Mouse (Mus musculus) urinary bladder, adult 18-20 months (tissue): ENCODE results near the gene Stard10.
A peak's percentile ranks its signal among the peaks of the same experiment; 100 is the strongest.

Experiments
- DNase-seq, 2 experiments: peaks; one replicate each; pipeline ENCODE4 v3.0.0; 2022; ENCODE audit warnings: low spot score in 2 of 2, mixed read lengths in 2 of 2

Stard10 gene

DNA sequence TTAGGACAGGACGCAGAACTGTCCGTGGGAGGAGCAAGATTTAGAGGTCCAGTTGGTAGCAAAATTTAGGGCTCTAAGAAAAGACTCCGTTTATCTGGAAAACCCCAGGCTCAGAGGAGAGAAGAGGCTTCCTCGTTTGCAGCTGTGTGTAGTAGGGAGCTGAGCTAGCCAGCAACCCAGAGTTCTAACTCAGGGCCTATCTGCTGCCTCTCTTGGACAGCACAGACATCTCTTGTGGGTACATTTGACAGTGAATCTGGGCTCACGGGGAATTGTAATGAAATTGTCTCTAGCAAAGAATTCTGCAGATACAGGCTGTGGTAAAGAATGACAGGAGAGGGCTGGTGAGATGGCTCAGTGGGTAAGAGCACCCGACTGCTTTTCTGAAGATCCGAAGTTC is 14.2 kb upstream of the Stard10 start:
- DNase-seq = no peak

DNA sequence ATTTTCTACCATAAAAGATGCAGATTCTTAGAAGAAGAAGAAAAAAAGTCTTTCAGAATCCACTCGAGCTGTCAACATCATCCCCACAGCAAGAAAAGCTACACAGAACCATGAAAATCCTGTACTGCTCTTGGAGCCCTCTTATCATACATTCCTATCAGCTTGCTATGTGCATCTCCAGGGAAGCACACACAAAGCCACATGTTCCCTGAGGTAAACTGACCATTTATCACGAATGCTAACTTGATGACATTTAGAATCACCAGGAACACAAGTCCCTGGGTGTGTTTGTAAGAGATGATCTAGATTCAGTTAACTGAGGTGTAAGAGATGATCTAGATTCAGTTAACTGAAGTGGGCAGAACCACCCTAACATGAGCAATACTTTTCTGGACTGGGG is 10.0 kb upstream of the Stard10 start:
- no peak for DNase-seq

DNA sequence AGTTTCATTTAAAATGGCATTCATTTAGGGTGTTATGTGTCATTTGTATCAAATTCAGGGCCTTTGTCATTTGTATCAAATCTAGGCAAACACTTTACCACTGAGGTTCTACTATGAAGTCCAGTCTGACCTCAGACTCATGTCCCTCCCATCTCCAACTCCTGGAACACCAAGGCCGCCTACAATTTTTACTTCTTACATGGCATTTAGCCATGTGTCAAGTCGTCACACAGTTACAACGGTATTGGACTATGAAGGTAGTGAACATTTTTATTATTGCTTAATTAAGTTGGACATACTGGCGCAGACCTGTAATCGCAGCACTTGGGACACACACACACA is 6.9 kb upstream of the Stard10 start:
- no peak for DNase-seq

DNA sequence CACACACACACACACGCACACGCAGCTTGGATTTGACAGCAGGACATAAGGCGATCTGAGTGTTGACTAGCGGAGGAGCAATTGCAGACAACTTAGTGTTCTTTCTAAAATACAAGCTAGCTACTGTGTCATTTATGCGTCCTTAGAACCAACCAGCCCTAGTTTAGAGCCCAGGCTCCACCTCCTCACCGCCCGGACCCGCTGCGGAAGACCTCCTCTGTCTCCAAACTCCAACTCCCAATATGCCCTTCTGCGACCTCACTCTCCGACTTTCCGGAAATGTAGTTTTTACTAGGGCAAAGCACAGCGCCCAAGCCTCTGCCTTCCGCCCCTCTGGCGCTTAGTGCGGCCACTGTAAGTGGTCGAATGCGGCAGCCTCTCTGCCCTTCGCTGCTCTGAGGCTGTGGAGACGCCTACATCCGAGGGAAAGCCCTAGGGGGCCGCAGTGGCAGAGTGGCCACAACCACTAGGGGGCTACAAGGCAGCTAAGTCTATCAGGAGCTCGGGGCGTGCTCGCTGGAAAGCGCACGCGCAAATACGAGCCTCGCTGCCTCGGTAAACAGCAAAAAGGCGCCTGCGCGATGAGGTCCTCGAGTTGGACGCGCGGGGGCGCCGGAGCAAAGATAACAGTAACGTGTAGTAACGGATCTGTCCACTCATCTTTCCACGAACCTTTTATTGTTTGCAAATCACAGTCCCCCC is 6.4 kb upstream of the Stard10 start:
- peak; percentile 95 for DNase-seq

DNA sequence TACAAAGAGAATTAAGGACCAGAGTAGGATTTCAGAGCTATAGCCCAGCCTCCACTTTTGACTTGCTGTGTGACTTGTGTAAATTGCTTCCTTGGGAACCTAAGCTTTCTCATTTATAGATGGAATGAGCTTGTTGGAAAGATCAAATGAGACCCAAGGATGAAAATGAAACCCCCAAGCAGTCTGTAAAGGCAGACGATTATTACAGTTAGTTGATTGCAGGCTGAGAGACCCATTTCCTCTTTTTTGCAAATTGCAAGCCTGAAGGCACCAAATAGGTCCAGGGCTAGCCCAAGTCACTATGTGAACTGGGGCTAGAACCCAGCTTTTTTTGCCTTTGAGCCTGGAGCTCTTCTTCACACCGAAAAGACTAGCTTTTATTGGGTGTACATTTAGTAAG is 5.8 kb upstream of the Stard10 start:
- no peak for DNase-seq

DNA sequence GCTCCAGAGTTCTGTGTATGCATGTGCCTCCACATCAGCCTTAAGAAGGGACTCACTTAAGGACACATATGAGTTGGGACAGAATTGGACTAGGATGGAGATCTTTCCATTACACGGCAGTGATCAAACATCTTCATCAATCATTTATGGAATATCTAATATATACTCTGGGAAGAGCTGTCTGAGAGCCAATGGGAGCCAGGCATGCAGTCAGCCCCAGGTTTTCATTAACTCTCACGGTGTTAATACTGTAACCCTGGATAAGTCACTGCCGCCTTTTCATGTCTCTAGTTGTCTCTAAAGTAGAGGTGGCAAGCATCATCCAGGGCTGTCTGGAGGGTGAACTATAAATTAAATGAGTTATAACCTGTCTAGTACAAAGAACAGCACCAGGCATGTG is 3.9 kb upstream of the Stard10 start:
- DNase-seq = no peak

DNA sequence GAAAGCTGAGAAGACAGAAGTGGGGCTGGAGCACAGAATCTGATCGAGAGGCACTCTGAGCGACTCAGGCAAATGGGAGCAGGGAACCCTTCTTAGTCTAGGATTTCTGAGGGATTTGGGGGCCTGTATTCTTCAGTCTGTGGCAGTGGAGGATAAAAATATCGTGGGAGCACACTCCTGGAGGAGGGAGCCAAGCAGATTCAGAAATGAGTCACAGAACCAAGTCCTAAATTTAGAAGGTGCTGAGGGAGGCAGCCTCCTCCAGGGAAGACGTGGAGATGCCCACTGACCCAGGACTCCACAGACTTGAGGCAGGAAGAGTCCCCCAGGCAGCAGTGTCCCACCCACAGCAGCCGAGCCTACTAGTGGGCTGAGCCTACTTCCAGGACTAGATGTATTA is 2.5 kb upstream of the Stard10 start:
- no peak for DNase-seq

DNA sequence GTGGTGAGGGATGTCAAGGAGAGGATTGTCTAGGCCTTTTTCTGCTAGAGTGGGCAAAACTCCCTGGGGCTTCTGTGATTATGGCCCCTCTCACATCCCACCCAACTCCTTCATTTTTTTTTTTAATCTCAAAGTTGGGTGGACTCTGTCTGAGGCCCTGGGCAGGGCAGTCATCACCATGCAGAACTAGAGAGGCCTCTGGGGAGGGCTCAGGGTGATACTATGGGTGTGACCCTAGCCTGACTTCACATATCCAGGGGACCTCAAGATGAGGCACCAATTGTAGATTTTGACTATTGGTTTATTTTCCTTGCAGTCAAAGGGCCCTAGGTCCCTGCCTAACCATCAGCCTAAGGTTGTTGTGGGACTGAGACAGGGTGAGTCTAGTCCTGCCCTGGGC is 1.2 kb upstream of the Stard10 start:
- no peak for DNase-seq

DNA sequence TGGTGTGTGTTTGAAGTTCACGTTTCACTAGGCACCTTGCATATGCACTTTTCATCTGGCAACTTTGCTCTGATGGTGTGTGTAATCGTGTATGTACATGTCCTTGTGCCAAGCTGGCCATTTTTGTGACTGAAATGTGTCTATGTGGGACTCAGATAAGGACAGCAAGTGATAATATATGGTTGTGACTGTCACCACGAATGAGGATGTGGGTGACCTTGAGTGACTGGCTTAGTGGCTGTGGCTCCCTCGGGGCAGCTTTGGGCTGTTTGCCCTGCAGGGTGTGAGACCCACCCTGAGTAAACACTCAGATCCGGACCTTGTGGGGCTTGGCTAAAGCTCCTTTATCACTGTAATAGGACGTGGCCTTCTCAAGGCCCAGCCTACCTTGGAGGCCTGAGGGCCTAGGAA is 290 bp upstream of the Stard10 start:
- peak in 1 of 2 experiments; percentile 37 for DNase-seq

DNA sequence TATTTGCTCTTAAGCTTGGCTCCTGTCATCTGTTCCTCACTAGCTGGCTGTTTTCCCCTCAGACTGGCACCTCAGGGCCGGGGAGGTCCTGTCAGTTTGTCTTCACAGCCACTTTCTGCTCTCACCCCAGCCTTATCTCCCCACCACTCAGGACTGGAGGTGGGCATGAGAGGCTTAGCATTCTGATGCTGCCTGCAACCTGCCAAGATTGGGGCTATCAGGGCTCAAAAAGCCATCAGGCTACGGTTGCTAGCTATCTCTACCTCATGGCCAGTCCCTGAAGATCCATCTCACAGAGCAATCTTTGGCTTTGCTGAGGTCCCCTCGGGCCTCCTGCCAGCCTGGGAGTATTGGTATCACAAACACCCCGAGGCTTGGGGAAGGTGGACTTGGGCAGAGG is 2.0 kb downstream of the Stard10 start:
- DNase-seq = no peak

DNA sequence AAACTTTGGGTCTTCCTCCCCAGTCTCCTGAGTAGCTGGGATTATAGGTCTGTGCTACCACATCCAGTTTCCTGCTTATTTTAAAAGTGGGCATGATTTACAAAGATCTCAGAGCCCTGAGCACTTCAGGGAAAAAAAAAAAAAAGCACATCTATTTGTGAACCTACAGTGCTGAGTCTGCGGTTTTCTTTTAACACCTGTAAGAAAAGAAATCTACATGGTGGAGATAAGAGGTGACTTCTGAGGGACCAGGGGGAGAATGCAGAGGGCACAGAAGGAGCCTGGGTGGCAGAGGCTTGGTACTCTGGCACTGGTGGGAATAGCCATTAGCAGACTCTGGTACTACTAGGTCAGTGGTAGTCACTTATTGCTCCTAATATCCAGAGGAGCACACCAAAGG is 2.9 kb downstream of the Stard10 start:
- no peak for DNase-seq

DNA sequence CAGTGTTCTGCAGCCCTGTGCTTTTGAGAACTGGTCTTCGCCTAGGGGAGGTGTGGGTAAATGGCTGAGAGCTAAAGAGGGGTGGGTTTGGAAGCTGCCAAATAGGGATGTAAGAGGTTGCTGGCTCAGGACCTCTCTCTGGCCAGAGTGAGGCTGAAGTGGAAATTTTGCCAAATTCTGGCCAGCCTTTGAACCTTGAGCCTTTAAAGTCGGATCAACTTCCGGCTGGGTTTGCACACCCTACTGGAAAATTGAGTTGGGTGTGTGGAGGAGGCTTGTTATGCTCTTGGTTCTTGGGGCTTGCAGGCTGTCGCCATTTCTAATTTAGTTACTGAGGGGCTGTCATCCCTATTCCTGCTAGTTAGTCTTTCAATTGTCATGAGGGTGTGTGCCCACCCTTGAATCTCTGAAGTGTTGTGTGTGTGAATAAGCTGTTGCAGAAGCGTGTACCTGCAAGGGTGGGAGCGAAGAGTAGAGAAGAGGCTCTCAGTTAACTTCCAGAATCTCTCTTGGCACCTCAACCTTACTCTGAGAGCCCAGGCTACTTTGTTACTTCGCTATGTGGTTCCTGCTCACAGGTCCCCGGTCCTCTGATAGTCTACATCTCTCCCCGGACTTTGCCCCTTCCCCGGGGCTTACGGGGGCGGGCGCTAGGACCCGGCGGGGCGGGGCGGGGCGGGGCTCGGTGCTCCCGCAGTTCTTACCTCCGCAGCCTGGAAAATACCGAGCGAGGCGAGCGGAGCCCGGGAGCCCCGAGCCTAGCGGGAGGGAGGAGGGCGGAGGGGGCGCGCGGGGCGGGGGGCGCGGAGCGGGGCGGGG is 3.7 kb downstream of the Stard10 start:
- DNase-seq = peak in 1 of 2 experiments; percentile 31

DNA sequence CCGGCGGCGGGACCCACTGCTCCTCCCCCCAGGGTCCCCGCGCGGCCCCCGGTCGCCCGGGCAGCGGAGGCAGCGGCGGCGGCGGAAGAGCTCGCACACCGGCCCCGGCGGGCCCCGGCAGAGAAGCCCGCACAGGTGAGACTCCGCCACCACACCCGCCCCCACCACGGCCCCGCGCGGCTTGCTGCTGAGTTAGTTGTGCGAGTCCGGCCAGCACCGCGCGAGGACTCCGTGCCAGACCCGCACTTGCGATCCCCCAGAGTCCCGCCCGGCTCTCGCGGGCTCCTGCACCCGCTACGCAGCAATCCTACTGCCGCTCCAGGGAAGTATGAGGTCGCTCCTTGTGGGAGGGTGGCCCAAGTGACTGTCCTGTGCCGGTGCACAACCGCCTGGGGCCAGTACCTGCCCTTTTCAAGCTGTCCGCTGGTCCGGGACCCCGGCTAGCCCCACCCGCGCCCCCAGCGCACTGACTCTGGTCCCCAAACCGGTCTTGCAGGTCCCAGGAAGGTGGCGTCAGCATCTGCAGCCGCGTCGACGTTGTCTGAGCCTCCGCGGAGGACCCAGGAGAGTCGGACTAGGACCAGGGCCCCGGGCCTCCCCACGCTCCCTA is 4.4 kb downstream of the Stard10 start:
- DNase-seq = peak; percentile 61 to 79

DNA sequence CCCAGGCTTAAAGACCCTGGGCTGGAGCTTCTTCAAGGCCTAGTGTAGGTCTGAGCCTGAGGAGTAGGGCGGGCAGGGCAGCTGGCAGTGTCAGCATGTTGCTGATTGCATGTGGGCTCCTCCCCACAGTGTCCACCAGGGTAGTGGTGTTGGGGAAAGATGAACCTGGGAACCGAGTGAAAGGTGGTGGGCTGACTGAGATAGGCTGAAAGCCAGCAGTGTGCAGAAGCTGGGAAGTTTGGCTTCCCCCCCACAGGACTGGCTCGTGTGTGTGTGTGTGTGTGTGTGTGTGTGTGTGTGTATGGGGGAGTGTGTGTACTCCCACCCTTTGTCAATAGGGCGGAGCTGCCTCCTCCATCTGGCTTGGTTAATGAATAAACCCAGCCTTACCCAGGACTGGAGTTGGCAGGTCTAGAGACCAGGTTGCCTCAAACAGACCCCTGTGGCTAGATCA is 6.3 kb downstream of the Stard10 start:
- DNase-seq = peak; percentile 26 to 33

DNA sequence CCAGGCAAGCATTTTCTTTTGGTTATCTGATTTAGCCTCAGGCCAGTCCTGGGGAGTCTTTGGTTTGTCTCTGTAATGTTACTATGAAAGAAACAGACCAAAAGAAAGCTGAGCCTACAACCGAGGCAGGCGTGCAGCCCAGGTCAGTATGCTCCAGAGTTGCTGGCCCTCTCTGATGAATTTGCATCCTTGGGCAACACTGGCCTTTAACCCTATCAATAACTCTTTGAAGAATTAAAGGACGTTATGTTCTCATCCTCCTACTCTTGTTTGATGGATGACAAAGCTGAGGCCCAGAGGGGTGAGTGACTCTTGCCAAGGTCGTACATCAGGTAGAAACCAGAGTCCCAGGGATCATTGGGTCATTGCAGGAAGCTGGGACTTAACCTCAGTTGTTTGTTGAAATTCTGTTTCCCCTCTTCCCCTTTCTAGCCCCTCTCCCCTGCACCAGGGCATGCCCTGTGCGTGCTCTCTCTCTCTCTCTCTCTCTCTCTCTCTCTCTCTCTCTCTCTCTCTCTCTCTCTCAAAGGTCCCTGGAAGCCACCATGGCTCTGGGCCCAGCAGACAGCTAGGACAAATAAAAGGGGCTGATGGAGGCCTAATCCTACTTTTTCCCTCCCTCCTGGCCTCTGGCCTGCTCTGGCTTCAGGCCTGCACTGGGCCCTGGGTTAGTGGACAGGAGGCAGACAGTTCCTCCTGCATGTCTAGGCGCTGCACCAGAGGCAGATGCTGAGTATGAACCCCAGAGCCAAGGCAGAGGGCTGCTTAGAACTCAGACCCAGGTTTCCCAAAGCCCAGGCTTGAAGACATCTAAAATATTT is 7.5 kb downstream of the Stard10 start:
- DNase-seq = no peak

DNA sequence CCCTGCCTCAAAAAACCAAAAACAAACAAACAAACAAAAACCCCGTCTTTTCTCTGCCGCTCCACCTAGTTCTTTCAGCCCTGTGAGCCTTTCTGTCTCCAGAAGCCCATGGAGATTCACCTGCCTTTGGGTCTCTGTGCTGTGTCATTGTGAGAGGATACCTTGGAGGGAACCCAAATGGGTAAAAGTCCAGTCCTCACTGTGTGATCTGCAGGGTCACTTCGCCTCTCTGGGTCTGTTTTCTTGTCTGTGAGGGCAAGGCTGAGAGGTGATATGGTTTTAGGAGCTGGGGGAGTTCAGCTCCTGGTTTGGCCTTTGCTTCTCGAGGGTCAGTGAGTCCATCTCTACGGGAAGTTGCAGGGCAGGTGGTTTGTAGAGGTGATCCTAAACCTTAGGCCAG is 9.1 kb downstream of the Stard10 start:
- no peak for DNase-seq

DNA sequence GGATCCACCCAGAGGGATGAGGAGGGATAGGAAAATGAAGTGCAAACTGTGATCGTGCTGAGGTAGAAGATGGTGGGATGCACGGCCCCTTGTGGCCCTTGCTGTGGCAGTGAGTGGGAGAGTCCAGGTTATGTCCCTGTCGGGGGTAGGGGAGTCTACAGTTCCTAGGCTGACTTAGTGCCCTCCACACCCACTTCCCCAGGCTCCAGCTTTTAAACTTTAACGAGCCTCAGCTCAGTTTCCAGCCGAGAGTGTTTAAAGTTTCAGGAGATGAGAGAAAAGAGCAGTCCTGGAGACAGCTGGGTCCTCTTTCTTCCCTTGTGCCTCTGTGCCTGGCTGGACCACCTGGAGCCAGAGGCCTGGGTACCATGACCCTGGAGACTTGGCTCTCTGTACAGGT is 10.4 kb downstream of the Stard10 start:
- DNase-seq = no peak

DNA sequence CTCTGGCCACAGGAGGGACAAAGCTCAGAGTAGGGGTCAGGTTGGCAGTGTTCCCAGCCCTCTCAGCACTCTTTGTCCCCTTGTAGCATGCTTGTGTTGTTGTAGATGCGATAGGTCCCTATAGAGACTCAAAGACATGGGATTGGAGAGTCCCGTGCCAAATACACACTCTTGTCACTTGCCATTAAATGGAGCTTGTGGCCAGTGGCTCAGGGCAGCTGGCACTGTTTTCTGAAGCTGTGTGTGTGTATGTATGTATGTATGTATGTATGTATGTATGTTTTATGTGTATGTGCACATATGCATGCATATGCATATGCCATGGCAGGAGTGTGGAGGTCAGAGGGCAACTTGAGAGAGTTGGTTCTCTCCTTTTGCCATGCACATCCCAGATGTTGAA is 10.9 kb downstream of the Stard10 start:
- DNase-seq = no peak

DNA sequence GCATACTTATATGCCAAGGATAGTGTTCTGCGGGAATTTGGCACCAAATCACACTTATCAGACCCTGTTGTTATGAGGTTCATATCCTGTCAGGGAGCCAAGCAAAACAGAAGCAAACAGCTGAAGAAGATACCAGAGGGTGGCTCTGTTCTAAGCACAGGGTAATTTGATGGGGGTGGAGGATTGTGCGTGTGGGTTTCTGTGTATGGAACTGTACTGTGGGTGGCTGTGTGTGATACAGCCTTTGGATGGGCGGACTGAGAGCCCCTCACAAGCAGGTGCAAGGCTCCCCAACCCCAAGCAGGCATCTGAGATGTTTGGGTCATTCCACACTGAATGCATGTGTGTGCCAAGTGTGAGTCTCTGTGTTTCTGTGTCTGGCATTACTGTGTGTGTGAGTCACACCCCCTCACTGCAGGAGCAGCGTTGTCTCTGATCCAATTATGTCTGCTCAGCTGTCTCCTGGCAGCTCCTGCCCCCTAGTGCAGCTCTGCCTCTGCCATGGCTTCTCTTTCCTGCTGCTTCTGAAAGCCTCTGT is 11.8 kb downstream of the Stard10 start:
- DNase-seq = no peak

DNA sequence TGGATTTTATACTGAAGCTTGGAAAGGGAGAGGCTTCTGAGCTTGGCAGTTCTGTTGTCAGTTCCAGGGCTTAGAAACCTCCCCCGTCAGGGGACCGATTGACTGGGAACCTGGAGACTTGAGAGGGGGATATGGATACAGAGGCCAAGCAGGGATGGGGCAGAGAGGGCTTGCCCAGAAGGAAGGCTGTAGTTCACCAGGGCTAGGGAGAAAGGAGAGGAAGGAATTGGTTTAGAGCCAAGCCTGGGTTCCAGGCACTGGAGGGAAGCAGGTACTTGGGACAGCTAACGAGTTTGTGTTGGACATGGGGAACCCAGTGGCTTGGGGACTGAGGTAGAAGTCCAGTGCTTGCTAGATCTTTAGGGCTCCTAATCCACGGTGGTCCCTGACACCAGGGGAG is 12.7 kb downstream of the Stard10 start:
- DNase-seq = no peak

DNA sequence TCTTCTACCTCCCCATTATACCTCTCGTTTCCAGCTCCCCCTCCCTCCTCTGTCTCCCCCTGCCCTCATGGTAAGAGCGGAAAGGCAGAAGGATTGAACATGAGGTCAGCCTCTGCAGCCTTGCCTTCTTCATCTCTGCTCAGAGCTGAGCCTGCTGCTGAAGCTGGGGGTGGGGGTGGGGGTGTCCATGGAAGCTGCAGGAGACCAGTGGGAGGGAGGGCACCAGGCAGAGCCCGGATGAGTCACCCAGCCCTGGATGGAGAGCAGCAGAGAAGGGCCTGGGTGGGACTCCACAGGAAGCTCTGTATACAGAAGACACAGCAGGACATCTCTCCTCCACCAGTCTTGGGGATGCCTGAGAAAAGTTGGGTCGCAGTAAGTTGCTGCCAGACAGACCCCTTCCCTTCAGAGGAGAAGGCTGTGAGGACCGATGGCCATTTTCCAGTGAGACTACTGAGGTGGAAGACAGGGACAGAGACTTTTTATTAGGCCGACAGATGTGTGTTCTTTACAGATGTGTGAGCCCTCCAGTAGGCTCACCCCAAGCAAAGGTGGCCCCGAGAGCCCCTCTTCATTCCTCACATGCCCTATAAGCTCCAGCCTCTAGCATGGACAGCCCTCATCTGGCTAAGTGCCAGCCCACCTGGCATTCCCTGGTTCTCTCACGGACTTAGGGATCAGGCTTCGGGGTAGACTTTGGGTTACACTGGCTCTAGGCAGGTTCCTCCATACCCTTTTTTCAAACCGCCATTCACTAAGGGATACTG is 13.4 kb downstream of the Stard10 start:
- no peak for DNase-seq
